Mouse (Mus musculus) stomach, embryonic 15.5 days (tissue): ENCODE measurements around the gene Pcsk5. TPM values are rescaled to one million over a fixed set of nuclear protein-coding genes. Genes with fewer than 3 reads are reported as not detected.

ENCODE experiments used
- ATAC-seq: fragments of 200-750 bp; cut with Nextera tagmentation; 2 replicates; pipeline ENCODE4 v1.8.0; 2017; ENCODE audit warnings: low read depth, moderate number of reproducible peaks, moderate TSS enrichment; ENCODE audit not compliant: insufficient read depth, low FRiP score
- H3K27ac ChIP-seq: fragments of 300-500 bp; sonication (generic); 2 replicates; pipeline ENCODE4 v1.5.1; 2015; ENCODE audit warnings: mild to moderate bottlenecking, inconsistent platforms
- H3K27me3 ChIP-seq: fragments of 300-500 bp; sonication (generic); replicated peaks from 2 replicates; pipeline ENCODE4 v1.6.1; 2015; ENCODE audit warnings: inconsistent platforms
- H3K36me3 ChIP-seq: fragments of 300-500 bp; sonication (generic); 2 replicates; pipeline ENCODE4 v1.6.1; 2015; ENCODE audit warnings: inconsistent platforms
- H3K4me1 ChIP-seq: fragments of 300-500 bp; sonication (generic); 2 replicates; pipeline ENCODE4 v1.6.1; 2015; ENCODE audit warnings: inconsistent platforms
- H3K4me2 ChIP-seq: fragments of 300-500 bp; sonication (generic); 2 replicates; pipeline ENCODE4 v1.6.1; 2015; ENCODE audit warnings: mild to moderate bottlenecking, inconsistent platforms
- H3K4me3 ChIP-seq: fragments of 300-500 bp; sonication (generic); replicated peaks from 2 replicates; pipeline ENCODE4 v1.5.1; 2015; ENCODE audit warnings: inconsistent platforms
- H3K9ac ChIP-seq: fragments of 300-500 bp; sonication (generic); 2 replicates; pipeline ENCODE4 v1.6.1; 2015; ENCODE audit warnings: inconsistent platforms
- H3K9me3 ChIP-seq: fragments of 300-500 bp; sonication (generic); 2 replicates; pipeline ENCODE4 v1.6.1; 2016; ENCODE audit warnings: inconsistent platforms
- WGBS: fragments of 180-500 bp; shearing (Covaris S2); methylation state at CpG from one replicate; pipeline ENCODE4 v1.1.7; 2015; 5-methylcytosine and 5-hydroxymethylcytosine counted together
- polyA plus RNA-seq: library from polyadenylated mRNA; unstranded; fragments of >200 nt; fragmentation: Nextera tagmentation; extraction: Ambion mirVana; gene quantifications from 2 replicates; pipeline ENCODE4 v1.2.1, GENCODE M21; 2015

Pcsk5 gene
- polyA plus RNA-seq, 1 experiment from 2014 or later = 18.0 TPM

GRCm38 (mm10) chr19:17399965-17400364, 437.5 kb downstream of the Pcsk5 start:
- H3K27me3 ChIP-seq = no peaks in the 10 kb centered on the region
- no peaks in the 10 kb centered on the region for H3K4me1 ChIP-seq
- no peak overlapping the region for H3K9ac ChIP-seq
- WGBS = 85% methylated on average over 4 of the region's 4 CpGs
- no peak overlapping the region for H3K4me2 ChIP-seq
- peaks cover 14% of the 10 kb centered on the region; the same call in 1 of the 2 replicates for H3K36me3 ChIP-seq
- no peak for ATAC-seq
- H3K9me3 ChIP-seq = no peaks in the 10 kb centered on the region
- H3K27ac ChIP-seq = no peak overlapping the region
- H3K4me3 ChIP-seq = no peak overlapping the region

GRCm38 (mm10) chr19:17397922-17398321, 439.5 kb downstream of the Pcsk5 start:
- Histone ChIP-seq H3K27me3 (no peaks in the 10 kb centered on the region), H3K36me3 (peaks cover 14% of the 10 kb centered on the region; the same call in 1 of the 2 replicates), H3K4me2 (no peak overlapping the region), H3K9ac (no peak overlapping the region), H3K4me3 (no peak overlapping the region), H3K9me3 (no peaks in the 10 kb centered on the region), H3K4me1 (no peaks in the 10 kb centered on the region), H3K27ac (no peak overlapping the region)
- 63% methylated on average over 5 of the region's 5 CpGs for WGBS
- ATAC-seq = no peak

- Histone ChIP-seq H3K4me1 (no peaks in the 10 kb centered on the region), H3K9ac (no peak overlapping the region), H3K4me3 (no peak overlapping the region), H3K36me3 (peaks cover 14% of the 10 kb centered on the region; the same call in 1 of the 2 replicates), H3K4me2 (no peak overlapping the region), H3K9me3 (no peaks in the 10 kb centered on the region), H3K27ac (no peak overlapping the region), H3K27me3 (no peaks in the 10 kb centered on the region)
- WGBS = 81% methylated on average over 4 of the region's 4 CpGs
- ATAC-seq = no peak
Observed at GRCm38 (mm10) chr19:17396802-17397201, 440.6 kb downstream of the Pcsk5 start.

GRCm38 (mm10) chr19:17393841-17394591, 443.4 kb downstream of the Pcsk5 start, which contains the start of gene Rfk:
TSS of gene Rfk (plus strand) at chr19:17394043.
- WGBS = under 1% methylated on average over 83 of the region's 83 CpGs
- H3K4me1 ChIP-seq = no peaks in the 10 kb centered on the region

GRCm38 (mm10) chr19:17392866-17393265, 444.6 kb downstream of the Pcsk5 start:
- Histone ChIP-seq H3K4me1 (no peaks in the 10 kb centered on the region), H3K4me2 (peak overlapping the region; percentile 69), H3K36me3 (no peaks in the 10 kb centered on the region), H3K9me3 (no peaks in the 10 kb centered on the region), H3K27ac (no peak overlapping the region), H3K27me3 (no peaks in the 10 kb centered on the region), H3K9ac (no peak overlapping the region), H3K4me3 (no peak overlapping the region)
- no peak for ATAC-seq
- 24% methylated on average over 3 of the region's 3 CpGs for WGBS

More at GRCm38 (mm10) chr19:17393841-17394591, 443.4 kb downstream of the Pcsk5 start, which contains the start of gene Rfk:
- Histone ChIP-seq H3K4me3 (peak within 1 kb of the TSS; percentile 70), H3K27me3 (no peaks in the 10 kb centered on the region), H3K4me2 (peak within 1 kb of the TSS; percentile 69), H3K9me3 (no peaks in the 10 kb centered on the region), H3K27ac (peak within 1 kb of the TSS; percentile 62; the same call in 1 of the 2 replicates), H3K9ac (peak within 1 kb of the TSS; percentile 73), H3K36me3 (0 out of 2 replicates have a peak, but pooled peaks cover 4% of the 10 kb centered on the region)
- peak; percentile 98 for ATAC-seq

GRCm38 (mm10) chr19:17388404-17388803, 449.0 kb downstream of the Pcsk5 start:
- Histone ChIP-seq H3K4me1 (no peaks in the 10 kb centered on the region), H3K9me3 (no peaks in the 10 kb centered on the region), H3K4me2 (no peak overlapping the region), H3K27ac (no peak overlapping the region), H3K4me3 (no peak overlapping the region), H3K27me3 (no peaks in the 10 kb centered on the region), H3K9ac (no peak overlapping the region), H3K36me3 (no peaks in the 10 kb centered on the region)
- 3% methylated on average over 2 of the region's 2 CpGs for WGBS
- no peak for ATAC-seq

- WGBS = 72% methylated on average over 6 of the region's 6 CpGs
- no peak overlapping the region for H3K4me3 ChIP-seq
- no peak overlapping the region for H3K4me2 ChIP-seq
- no peaks in the 10 kb centered on the region for H3K9me3 ChIP-seq
- no peaks in the 10 kb centered on the region for H3K27me3 ChIP-seq
- no peak overlapping the region for H3K27ac ChIP-seq
- no peaks in the 10 kb centered on the region for H3K4me1 ChIP-seq
- ATAC-seq = no peak
- H3K9ac ChIP-seq = no peak overlapping the region
- no peaks in the 10 kb centered on the region for H3K36me3 ChIP-seq
Observed at GRCm38 (mm10) chr19:17386424-17386823, 451.0 kb downstream of the Pcsk5 start.

GRCm38 (mm10) chr19:17385426-17385825, 452.0 kb downstream of the Pcsk5 start:
- Histone ChIP-seq H3K4me2 (no peak overlapping the region), H3K27me3 (no peaks in the 10 kb centered on the region), H3K27ac (no peak overlapping the region), H3K36me3 (no peaks in the 10 kb centered on the region), H3K9ac (no peak overlapping the region), H3K9me3 (no peaks in the 10 kb centered on the region), H3K4me3 (no peak overlapping the region), H3K4me1 (no peaks in the 10 kb centered on the region; the same call in 1 of the 2 replicates)
- no peak for ATAC-seq
- WGBS = 60% methylated on average over 1 of the region's 1 CpGs

GRCm38 (mm10) chr19:17385022-17385421, 452.4 kb downstream of the Pcsk5 start:
- no peaks in the 10 kb centered on the region for H3K27me3 ChIP-seq
- no peaks in the 10 kb centered on the region for H3K9me3 ChIP-seq
- no peak overlapping the region for H3K4me3 ChIP-seq
- no peak overlapping the region for H3K4me2 ChIP-seq
- H3K9ac ChIP-seq = no peak overlapping the region
- ATAC-seq = no peak
- 97% methylated on average over 4 of the region's 4 CpGs for WGBS
- H3K4me1 ChIP-seq = no peaks in the 10 kb centered on the region; the same call in 1 of the 2 replicates
- no peaks in the 10 kb centered on the region for H3K36me3 ChIP-seq
- no peak overlapping the region for H3K27ac ChIP-seq

GRCm38 (mm10) chr19:17382807-17383397, 454.5 kb downstream of the Pcsk5 start:
- no peaks in the 10 kb centered on the region for H3K9me3 ChIP-seq
- H3K27me3 ChIP-seq = no peaks in the 10 kb centered on the region
- ATAC-seq = no peak
- no peak overlapping the region for H3K4me3 ChIP-seq
- no peak overlapping the region for H3K4me2 ChIP-seq
- no peaks in the 10 kb centered on the region; the same call in 1 of the 2 replicates for H3K4me1 ChIP-seq
- no peak overlapping the region for H3K27ac ChIP-seq
- no peak overlapping the region for H3K9ac ChIP-seq
- WGBS = 83% methylated on average over 6 of the region's 6 CpGs
- H3K36me3 ChIP-seq = no peaks in the 10 kb centered on the region
